Mouse (Mus musculus) forebrain, embryonic 10.5 days (tissue): ENCODE results near the gene Cox19. TPM values are rescaled to one million over a fixed set of nuclear protein-coding genes. Genes with fewer than 3 reads are reported as not detected.

Source experiments
- DNase-seq: peaks from one replicate; pipeline ENCODE4 v3.0.0-alpha.2; 2017; ENCODE audit warnings: low spot score; ENCODE audit errors: extremely low spot score
- H3K27ac ChIP-seq: fragments of 300-500 bp; sonication (generic); 2 replicates; pipeline ENCODE4 v1.5.1; 2016; ENCODE audit warnings: mild to moderate bottlenecking
- H3K27me3 ChIP-seq: fragments of 300-500 bp; sonication (generic); 2 replicates; pipeline ENCODE4 v1.6.1; 2016; ENCODE audit warnings: mild to moderate bottlenecking; ENCODE audit not compliant: poor library complexity, severe bottlenecking
- H3K36me3 ChIP-seq: fragments of 300-500 bp; sonication (generic); replicated peaks from 2 replicates; pipeline ENCODE4 v1.6.1; 2016; ENCODE audit warnings: mild to moderate bottlenecking, moderate library complexity
- H3K4me1 ChIP-seq: fragments of 300-500 bp; sonication (generic); 2 replicates; pipeline ENCODE4 v1.6.1; 2016
- H3K4me3 ChIP-seq: fragments of 300-500 bp; sonication (generic); 2 replicates; pipeline ENCODE4 v1.5.1; 2016; ENCODE audit warnings: mild to moderate bottlenecking, moderate library complexity
- H3K9me3 ChIP-seq: fragments of 300-500 bp; sonication (generic); 2 replicates; pipeline ENCODE4 v1.6.1; 2016; ENCODE audit warnings: mild to moderate bottlenecking, moderate library complexity
- WGBS: fragments of 180-500 bp; shearing (Covaris S2); methylation state at CpG from one replicate; pipeline ENCODE4 v1.1.7; 2016; 5-methylcytosine and 5-hydroxymethylcytosine counted together
- polyA plus RNA-seq: library from polyadenylated mRNA; unstranded; fragments of >200 nt; fragmentation: Nextera tagmentation; extraction: Ambion mirVana; gene quantifications from 2 replicates; pipeline ENCODE4 v1.2.1, GENCODE M21; 2016

The Cox19 gene
- polyA plus RNA-seq, 1 experiment from 2014 or later, result 120 TPM

DNA sequence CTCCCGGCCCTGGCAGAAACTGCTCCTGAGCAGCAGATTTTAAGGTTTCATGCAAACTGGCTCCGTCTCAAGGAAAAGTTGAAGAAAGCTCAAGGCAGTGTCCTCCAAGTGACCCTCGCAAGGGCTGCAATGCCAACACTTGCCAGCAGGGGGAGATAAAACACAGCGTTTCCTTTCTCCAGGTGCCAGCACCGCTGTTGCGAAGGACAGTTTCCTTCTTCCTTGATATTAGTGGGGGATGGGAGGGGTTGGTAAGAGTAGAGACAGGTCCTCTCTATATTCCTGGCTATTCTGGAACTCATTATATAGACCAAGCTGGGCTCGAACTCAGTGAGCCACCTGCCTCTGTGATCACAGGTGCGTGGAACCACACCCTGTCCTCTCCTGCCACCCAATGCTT lies 19.5 kb downstream of the Cox19 start:
- peaks cover 23% of the 10 kb centered on the region for H3K36me3 ChIP-seq
- DNase-seq, result peak; percentile 78
- H3K4me3 ChIP-seq, result no peak overlapping the region
- H3K27ac ChIP-seq, result no peak overlapping the region
- no peaks in the 10 kb centered on the region for H3K4me1 ChIP-seq
- H3K27me3 ChIP-seq, result peaks cover 27% of the 10 kb centered on the region
- WGBS, result 24% methylated on average over 8 of the region's 8 CpGs
- H3K9me3 ChIP-seq, result no peaks in the 10 kb centered on the region

DNA sequence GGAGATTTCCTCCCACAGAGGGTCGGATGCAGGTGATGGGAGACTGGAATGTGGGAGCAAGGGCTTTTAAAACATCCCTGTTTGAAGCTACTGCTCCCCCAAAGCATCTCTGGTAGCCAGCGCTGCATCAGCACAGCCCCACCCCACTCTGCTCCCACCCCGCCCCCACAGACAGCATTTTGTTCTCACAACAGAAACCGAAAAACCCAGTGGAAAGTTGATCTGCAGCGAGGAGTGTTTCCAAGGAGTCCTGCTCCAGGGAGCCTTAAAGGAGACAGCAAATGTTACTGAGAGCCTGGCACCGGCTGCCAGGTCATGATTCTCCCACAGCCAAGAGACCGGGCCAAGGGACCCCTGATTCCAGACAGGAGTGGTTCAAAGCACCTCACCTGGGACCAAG lies 20.5 kb downstream of the Cox19 start:
- H3K27me3 ChIP-seq, result peaks cover 37% of the 10 kb centered on the region
- no peak overlapping the region for H3K27ac ChIP-seq
- DNase-seq, result no peak
- H3K4me1 ChIP-seq, result peaks cover 2% of the 10 kb centered on the region; the same call in 1 of the 2 replicates
- H3K4me3 ChIP-seq, result no peak overlapping the region
- H3K9me3 ChIP-seq, result no peaks in the 10 kb centered on the region
- peaks cover 13% of the 10 kb centered on the region for H3K36me3 ChIP-seq
- WGBS, result 83% methylated on average over 7 of the region's 7 CpGs

DNA sequence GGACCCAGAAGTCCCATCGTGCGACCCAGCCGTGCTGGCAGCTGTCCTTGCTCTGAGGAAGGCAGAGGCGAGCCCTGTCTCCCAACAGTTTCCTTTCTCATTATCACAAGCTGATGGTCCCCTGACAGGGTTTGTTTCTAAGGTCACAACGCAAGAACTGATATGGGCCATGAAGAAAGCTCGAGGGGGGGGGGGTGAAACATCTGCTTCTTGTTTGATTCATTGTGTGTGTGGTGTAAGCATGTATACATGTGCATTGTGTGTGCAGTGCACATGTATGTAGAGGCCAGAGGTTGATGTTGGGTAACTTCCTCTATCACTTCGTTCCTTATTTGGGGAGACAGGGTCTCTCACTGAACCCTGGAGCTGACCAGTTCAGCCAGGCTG lies 23.6 kb downstream of the Cox19 start:
- WGBS, result 76% methylated on average over 7 of the region's 7 CpGs
- peaks cover 68% of the 10 kb centered on the region for H3K27me3 ChIP-seq
- peaks cover 25% of the 10 kb centered on the region for H3K4me1 ChIP-seq
- no peak overlapping the region for H3K27ac ChIP-seq
- no peaks in the 10 kb centered on the region for H3K36me3 ChIP-seq
- DNase-seq, result no peak
- H3K9me3 ChIP-seq, result no peaks in the 10 kb centered on the region
- no peak overlapping the region for H3K4me3 ChIP-seq

DNA sequence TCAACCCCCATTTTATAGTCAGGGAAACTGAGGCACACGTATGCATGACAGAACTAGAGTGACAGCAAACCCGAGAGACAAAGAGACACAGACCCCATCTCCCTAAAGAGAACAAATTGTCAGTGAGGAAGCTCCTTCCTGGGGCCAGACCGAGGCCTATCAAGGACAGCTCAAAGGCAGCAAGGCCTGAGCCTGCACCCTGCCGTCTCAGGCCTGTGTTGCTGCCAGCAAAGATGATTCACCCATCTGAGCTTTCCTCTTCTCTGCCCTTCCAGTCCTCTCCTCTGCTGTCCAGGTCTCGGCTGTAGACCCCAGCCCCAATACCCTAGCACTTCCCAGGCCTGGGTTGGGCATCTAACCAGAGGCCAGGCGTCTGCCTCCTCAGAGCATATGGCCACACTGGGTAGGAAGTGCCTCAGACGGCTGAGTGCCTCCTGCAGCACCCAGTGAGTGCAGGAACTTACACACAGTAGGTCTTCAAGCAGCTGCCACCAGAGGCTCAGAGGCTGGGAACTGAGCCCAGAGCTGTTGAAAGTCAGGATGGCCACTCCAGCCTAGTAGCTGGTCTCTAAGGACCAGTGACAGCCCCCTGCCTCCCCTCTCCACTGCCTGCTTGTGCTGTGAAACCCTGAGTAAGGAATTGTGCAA lies 24.1 kb downstream of the Cox19 start:
- Histone ChIP-seq H3K4me1 (peaks cover 27% of the 10 kb centered on the region), H3K9me3 (no peaks in the 10 kb centered on the region), H3K4me3 (no peak overlapping the region), H3K36me3 (no peaks in the 10 kb centered on the region), H3K27ac (no peak overlapping the region), H3K27me3 (peaks cover 73% of the 10 kb centered on the region)
- no peak for DNase-seq
- 71% methylated on average over 7 of the region's 7 CpGs for WGBS

DNA sequence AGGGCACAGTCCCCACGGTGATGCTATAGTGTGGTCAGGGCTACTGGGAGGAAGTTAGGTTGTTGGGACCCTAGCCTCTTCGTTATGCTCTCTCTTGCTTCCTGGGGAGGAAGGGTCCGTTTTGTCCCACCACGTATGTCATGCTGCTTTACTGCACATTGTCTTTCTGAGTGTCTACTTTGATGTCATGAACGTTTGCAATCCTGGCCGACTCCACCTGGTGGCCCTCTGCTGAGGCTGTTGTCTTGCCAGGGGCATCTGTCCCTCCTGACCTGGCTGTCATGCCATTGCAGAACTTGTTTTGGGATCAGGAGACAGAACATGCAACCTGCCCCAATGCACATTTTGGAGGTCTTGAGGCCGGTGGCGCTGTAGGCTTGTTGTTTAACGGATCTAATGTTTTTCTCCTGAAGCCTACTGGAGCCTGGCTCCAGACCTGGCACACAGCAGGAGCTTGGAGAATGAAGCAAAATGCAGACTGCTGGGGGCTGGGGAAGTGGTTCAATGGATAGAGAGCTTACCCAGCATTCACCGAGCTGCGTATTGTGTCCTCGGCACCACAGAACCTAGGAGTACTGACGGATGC lies 25.0 kb downstream of the Cox19 start:
- Histone ChIP-seq H3K27me3 (peaks cover 69% of the 10 kb centered on the region), H3K4me1 (peaks cover 27% of the 10 kb centered on the region)

DNA sequence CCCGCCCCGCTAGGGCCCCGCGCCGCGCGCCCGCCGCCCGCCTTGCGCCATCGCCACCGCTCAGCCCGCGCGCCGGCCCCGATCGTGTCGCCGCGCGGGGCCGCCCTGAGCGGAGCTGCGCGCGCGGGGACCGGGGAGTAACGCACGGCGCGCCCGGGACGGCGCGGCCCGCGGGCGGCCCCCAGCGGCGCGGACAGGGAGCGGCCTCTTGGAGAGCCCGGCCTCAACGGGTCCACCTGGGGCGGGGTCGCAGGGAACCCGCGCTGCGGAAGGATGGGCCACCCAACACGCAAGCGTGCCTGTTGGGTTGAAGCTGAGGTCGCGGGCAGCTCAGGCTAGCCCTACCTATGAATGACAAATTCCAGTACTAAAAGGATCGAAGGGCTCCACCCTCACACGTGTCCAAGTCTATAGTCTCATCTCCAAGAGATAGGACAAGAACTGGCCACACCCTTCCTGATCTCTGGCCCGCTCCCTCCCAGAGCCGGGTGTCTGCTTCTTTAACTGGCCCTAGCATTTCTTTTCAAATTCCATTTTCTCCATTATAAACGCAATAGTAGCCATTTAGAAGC lies 25.7 kb downstream of the Cox19 start, which contains the start of gene Adap1:
TSS of gene Adap1 (minus strand) at position 228 of the 572 bp plus-strand sequence.
- Histone ChIP-seq H3K27me3 (peaks cover 66% of the 10 kb centered on the region), H3K4me3 (peak within 1 kb of the TSS; percentile 76), H3K27ac (peak within 1 kb of the TSS; percentile 71), H3K36me3 (no peaks in the 10 kb centered on the region), H3K4me1 (peaks cover 27% of the 10 kb centered on the region), H3K9me3 (no peaks in the 10 kb centered on the region)
- DNase-seq, result peak; percentile 38
- 3% methylated on average over 61 of the region's 61 CpGs for WGBS

More for the DNA sequence above, 25.0 kb downstream of the Cox19 start:
- Histone ChIP-seq H3K4me3 (no peak overlapping the region), H3K27ac (no peak overlapping the region), H3K9me3 (no peaks in the 10 kb centered on the region), H3K36me3 (no peaks in the 10 kb centered on the region)
- no peak for DNase-seq
- WGBS, result 68% methylated on average over 13 of the region's 13 CpGs

DNA sequence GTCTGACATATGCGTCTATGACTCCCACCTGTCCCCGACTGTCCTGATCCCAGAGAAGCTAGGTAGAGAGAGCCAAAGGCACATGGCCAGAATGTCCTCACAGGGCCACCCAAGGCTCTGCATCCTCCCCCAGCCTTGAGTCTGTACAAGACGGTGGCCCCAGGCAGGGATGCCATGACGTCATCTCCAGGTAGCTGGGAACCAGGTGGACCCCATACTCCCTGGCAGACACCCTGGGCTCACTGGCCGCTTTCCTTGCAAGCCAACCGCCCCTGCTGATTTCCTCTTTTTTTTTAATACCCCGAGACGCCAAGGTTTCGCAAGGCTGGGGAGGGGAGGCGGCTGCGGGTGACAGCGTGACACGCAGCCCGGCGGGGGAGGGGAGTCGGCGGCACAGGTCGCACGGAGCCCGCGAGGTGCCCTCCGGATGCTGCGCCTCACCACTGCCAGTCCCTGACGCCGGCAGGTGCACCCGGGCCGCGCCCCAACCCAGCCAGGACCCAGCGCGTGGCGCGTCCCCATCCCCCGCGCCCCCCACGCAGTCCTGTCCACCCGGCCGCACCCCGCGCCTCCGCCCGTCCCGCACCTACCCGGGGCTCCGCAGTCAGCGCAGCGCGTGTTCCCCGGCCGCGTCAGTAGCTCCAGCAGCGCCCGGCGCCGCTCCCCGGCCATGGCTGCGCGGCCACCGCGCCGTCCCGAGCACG lies 26.4 kb downstream of the Cox19 start:
- Histone ChIP-seq H3K4me3 (peak overlapping the region; percentile 76), H3K27me3 (peaks cover 66% of the 10 kb centered on the region), H3K36me3 (no peaks in the 10 kb centered on the region), H3K4me1 (peaks cover 27% of the 10 kb centered on the region), H3K9me3 (no peaks in the 10 kb centered on the region), H3K27ac (peak overlapping the region; percentile 71)
- WGBS, result 2% methylated on average over 58 of the region's 62 CpGs
- DNase-seq, result no peak

DNA sequence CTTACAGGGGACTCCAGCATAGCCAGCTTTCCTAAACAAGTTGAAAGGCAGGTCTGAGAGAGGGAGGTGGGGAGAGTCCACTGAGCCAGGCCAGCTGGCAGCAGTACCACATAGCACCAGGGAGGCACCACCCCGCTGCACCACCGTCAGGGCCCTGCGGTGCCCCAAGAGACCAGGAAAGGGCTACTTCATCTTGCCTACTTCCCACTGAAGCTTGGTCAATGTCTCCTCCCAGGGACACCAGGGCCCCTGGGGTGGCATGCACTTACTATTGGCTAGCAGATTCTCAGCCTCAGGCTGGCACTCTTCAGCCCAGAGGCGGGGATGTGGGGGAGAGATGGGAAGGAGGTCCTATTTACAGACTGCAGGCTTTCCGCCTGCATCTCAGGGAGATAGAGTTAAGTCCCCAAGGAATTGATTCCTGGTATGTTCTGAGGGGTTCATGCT lies 27.1 kb downstream of the Cox19 start:
- Histone ChIP-seq H3K36me3 (no peaks in the 10 kb centered on the region), H3K4me3 (peak overlapping the region; percentile 76; the same call in 1 of the 2 replicates), H3K27ac (no peak overlapping the region), H3K27me3 (peaks cover 59% of the 10 kb centered on the region), H3K9me3 (no peaks in the 10 kb centered on the region), H3K4me1 (peaks cover 27% of the 10 kb centered on the region)
- 66% methylated on average over 5 of the region's 5 CpGs for WGBS
- no peak for DNase-seq

DNA sequence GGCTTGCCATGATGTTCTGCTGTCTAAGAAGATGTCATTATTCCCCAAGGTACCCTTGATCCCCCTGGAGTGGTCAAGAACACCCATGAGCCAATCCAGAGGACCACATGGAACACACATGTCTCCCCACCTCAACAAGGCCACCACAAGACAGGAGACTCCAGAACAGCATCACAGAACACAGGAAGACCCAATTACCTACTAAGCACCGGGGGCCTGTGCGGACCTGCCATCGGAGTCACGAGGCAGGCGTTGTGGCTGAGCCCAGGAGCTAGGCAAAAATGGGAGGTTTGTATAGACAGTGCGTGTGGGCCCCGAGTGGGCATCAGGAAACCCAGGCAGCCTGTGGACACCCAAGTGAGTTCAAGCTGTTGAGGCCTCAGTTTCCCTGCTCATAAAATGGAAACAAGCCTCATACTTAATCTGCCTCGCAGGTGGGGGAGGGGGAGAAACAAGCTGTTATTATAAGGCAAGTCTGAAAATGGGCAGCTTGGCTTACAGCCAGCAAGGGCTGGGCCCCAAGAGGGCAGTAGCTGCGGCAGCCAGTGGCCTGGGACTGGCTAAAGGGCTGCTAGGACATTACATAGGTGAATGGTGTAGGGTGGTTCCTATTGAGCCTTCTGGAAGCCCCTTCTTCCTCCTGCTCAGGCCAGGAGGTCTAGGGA lies 27.8 kb downstream of the Cox19 start:
- no peak overlapping the region for H3K4me3 ChIP-seq
- peaks cover 27% of the 10 kb centered on the region for H3K4me1 ChIP-seq
- H3K9me3 ChIP-seq, result no peaks in the 10 kb centered on the region
- no peak overlapping the region for H3K27ac ChIP-seq
- H3K27me3 ChIP-seq, result peaks cover 59% of the 10 kb centered on the region
- WGBS, result 86% methylated on average over 9 of the region's 9 CpGs
- H3K36me3 ChIP-seq, result no peaks in the 10 kb centered on the region
- no peak for DNase-seq

DNA sequence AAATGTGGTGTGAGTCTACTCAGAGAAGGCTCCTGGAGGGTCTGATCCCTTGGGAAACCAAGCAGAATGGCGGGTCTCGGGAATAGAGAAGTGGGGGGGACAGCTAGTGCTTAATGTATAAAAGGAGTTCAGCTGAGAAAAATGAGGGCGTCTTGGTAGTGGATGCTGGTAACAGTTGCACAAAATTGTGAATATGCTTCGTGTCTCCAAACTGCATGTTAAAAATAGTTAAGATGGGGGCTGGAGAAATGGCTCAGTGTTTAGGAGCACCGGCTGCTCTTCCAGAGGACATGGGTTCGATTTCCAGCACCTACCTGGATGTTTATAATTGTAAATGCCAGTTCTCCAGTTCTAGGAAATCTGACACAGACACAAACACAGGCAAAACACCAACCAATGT lies 29.9 kb downstream of the Cox19 start:
- H3K27me3 ChIP-seq, result peaks cover 46% of the 10 kb centered on the region

DNA sequence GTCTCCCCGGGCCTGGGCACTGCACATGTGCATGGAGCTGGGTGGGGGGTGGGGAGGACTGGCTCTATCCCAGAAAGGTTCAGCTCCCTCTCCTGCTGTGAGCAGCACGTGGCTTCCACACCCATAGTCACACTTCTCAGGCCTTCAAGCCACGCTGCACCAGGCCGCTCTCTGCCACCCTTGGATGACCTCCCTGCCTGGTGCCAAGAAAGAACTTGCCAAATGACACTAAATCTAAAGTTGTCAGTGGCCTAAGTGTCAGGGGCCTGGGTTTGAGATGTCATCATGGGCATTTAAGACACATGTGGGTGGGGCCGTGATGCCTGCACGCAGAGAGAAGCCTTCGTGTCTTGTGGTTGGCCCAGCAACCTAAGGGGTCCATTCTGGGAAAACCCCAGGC lies 30.8 kb downstream of the Cox19 start:
- no peak overlapping the region for H3K27ac ChIP-seq
- H3K27me3 ChIP-seq, result peaks cover 36% of the 10 kb centered on the region
- 84% methylated on average over 7 of the region's 7 CpGs for WGBS
- no peak overlapping the region for H3K4me3 ChIP-seq
- DNase-seq, result no peak
- H3K9me3 ChIP-seq, result no peaks in the 10 kb centered on the region
- no peaks in the 10 kb centered on the region for H3K36me3 ChIP-seq
- peaks cover 21% of the 10 kb centered on the region for H3K4me1 ChIP-seq

More for the DNA sequence above, 29.9 kb downstream of the Cox19 start:
- no peaks in the 10 kb centered on the region for H3K9me3 ChIP-seq
- no peak overlapping the region for H3K4me3 ChIP-seq
- peaks cover 27% of the 10 kb centered on the region for H3K4me1 ChIP-seq
- no peak for DNase-seq
- H3K36me3 ChIP-seq, result no peaks in the 10 kb centered on the region
- 88% methylated on average over 6 of the region's 6 CpGs for WGBS
- no peak overlapping the region for H3K27ac ChIP-seq

DNA sequence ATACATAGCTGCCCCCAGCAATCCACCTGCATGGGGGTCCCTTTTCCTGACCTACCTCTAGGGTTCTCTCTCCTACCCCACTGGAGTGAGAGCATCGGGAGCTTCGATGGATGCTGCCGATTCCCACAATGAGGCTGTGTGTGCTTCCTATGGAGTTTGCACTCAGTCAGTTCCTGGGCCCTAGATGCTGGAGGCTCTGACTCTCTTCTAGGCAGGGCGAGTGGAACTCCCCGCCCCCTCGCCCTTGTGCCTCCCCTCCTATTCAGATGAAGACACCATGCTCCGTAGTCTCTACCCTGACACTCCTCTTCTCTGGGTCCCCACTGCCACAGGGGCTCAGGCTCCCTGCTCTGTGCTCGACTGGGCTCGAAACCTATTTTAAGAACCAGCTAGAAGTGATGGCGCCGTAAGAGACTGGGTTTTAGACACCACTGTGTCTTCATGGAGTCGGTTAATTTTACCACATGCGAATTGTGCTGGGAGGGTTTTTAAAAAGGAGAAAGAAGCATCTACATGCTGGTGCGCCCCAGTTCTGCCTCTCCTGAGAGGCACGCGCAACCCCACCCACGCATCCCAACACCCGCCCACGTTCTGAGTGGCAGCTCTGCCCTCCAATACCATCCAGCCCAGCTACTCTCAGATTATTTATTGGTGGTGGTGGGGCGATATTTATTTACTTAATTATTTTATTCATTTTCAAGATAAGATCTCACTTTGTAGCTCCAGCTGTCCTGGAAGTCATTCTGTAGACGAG lies 33.3 kb downstream of the Cox19 start:
- H3K27ac ChIP-seq, result no peak overlapping the region
- peaks cover 3% of the 10 kb centered on the region; the same call in 1 of the 2 replicates for H3K4me1 ChIP-seq
- H3K36me3 ChIP-seq, result no peaks in the 10 kb centered on the region
- no peak for DNase-seq
- H3K9me3 ChIP-seq, result no peaks in the 10 kb centered on the region
- 71% methylated on average over 21 of the region's 21 CpGs for WGBS
- peaks cover 12% of the 10 kb centered on the region for H3K27me3 ChIP-seq
- H3K4me3 ChIP-seq, result no peak overlapping the region
